Mouse (Mus musculus): ENCODE data around the gene Plch1.

The Plch1 gene

DNA sequence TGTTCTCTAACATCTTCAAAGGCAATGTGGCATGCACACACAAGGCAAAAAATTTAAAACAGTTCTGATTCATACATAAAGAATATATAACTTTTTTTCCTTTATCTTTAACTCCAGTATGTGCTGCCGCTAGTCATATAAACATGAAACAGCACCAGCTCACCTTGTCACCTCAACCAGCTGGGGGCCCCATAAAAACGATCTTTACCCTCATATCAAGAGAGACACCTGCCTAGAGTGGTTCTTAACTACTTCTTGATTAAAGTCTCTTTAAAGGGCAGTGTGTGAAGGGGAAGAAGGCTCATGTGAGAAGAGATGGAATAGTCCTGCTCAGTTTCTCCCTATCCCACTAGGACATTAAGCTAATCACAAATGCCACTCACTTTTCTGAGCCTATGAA is 205.6 kb downstream of the Plch1 start:
- ATAC-seq (ENCODE audit: low TSS enrichment): no peak

DNA sequence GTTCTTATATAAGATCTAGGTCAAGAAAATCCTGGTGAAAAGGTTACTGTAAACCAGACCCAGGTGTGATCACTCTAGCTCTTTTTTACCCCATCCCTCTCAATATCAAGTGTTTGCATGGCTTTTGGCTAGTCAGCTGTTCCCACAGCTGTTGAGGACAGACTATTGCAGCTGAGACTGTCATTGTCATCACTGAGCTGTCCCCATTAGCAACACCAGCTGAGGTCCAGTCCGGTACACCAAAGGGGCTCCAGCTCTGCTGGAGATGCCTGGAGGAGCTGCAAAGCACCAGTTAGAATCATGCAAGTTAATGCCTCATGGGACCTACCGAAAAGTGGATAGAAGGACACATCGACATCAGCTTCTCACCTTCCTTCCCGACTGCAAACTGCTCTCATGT is 206.5 kb downstream of the Plch1 start:
- ATAC-seq (ENCODE audit: low TSS enrichment): no peak

DNA sequence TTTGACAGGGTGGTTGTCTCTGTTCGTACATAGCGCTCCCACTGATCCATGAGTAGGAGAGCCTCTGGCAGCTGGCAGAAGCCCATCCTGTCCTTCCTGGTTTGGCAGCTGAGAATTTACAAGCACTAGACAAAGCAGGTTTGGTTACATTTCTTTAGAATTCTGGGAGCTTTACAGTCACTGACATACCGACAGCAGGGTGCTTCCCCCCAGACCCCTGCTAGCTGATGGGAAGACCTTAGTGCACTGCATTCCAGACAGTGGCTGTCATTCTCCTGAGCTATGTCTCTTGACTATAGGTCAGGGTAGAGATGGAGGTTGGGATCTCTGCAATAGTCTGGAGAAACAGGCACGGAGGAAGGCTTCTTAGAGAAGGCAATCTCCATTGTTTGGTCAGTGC is 230.5 kb downstream of the Plch1 start:
- no peak for ATAC-seq (ENCODE audit: low TSS enrichment)

DNA sequence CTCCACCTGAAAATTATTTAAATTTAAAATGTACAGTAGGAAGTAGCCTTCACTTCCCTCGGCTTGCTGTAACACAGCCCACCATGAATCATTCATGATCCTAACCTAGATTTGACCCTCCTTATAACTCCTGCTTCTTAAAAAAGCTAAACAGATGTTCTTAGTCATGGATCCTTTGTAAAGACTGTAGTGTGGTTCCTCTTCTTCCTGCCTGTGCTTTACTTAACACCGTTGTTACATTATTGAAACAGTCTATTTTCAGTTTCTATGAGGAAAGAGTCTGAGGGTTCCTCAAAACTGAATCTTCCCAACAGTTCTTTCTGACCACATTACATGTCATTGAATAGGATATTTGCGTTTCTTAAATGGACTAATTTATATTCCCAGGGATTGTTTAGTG is 234.0 kb downstream of the Plch1 start:
- peak; percentile 38; the same call in 1 of the 2 replicates for ATAC-seq (ENCODE audit: low TSS enrichment)

DNA sequence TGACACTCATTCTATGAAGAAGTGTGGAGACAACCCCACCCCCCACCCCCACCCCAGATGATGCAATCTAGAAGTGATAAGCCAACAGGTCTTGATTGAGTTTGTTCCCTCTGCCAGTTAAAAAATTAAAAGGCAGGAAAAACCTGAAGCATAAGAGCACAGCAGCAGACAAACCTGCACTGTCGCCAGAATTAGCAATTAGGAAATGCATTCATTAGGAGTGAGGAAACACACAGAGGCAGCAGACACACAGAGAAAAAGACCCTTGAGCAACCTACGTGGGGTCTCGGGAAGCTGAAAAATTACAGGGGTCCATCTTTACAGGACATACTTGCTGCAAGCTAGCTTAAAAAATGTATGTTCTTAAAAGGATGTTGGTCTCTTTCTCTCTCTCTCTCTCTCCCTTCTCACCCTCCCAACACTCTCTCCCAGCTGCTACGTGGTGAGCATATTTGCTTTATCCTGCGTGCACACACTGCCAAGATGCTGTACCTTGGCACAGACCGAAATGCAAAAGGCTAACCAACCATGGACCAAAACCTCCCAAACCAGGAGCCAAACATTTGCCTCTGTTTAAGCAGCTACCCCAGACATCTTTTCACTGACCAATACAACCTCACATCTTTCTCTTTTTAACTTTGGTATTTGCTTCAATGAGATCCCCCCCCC is 234.6 kb downstream of the Plch1 start:
- peak; percentile 96 for ATAC-seq (ENCODE audit: low TSS enrichment)

All from frontal cortex, adult (tissue).